Mouse (Mus musculus): Measurements from ENCODE around the gene Hs3st4. TPM values are rescaled to one million over a fixed set of nuclear protein-coding genes. Genes with fewer than 3 reads are reported as not detected.

Gene Hs3st4
- polyA plus RNA-seq (2012) = not detected in 2 replicates

DNA sequence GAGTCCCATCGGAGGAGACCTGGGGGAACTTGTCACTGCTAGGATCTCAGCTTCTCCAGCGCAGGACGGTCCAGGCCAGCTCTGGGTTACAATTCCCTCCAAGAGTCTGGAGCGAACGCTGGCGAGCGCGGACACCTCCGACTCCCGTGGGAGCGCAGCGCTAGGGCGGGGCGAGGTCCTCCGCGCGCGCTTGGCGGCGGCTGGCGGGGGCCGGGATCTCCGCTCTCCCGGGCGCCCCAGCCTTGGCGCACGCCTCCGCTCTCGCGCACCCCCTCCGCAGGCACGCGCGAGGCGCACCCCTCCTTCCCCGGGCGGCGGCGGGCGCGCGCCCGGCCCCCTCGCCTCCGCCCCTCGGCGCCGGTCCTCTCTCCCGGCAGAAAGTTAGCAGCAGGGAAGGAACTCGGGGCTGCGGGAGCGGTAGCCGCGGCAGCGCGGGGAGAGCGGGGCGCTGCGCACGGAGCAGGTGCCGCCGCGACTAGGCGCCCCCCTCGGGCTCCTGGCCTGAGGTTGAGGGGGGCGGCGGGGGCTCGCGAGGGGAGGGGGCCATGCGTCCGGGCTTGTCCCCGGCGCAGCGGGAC, at the start of gene Hs3st4:
Gene Hs3st4, plus strand, starts transcription at position 409 of the 578 bp plus-strand sequence.
- no peak for TF ChIP-seq GATA1 (IDR thresholded peaks at IDR 0.05; ENCODE audit: low read length)

DNA sequence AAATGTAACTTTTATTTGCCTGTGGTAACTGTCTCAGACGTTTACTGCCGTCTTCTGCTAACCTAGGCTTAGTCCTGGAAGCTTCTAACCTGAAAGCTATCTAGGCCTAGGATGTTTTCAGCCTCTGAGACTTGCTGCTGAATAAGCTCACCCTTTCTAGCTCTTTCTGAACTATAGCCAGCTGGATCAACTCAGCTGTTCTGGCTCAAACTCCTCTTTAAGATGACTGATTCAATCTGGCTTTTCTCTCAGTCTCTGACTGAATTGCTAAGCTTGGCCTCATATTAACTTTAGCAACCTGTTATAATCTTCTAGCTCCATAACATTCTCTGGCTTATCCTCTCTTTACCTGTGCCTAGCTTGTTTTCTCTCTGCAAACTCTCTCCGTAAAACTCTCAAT, 35.8 kb upstream of the Hs3st4 start:
- no peak for TF ChIP-seq GATA1 (IDR thresholded peaks at IDR 0.05; ENCODE audit: low read length)

DNA sequence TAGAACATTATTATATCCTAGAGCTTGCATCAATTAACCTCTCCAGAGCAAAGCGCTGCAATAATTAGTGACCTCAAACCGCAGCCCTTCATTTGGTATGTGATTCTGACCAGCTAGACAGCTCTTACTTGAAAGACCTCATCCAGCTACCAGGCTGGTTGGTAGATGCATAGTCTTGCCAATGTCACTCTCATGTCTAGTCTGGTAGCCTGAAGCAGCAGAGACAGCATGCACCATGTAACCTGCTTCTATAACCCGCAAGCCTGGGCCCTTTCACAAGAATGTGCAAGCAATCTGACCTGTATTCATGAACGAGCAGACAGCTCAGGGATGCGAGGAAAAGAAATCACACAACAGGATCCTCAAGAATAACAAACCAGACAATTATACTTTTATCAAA, 19.6 kb upstream of the Hs3st4 start:
- no peak for TF ChIP-seq GATA1 (IDR thresholded peaks at IDR 0.05; ENCODE audit: low read length)

DNA sequence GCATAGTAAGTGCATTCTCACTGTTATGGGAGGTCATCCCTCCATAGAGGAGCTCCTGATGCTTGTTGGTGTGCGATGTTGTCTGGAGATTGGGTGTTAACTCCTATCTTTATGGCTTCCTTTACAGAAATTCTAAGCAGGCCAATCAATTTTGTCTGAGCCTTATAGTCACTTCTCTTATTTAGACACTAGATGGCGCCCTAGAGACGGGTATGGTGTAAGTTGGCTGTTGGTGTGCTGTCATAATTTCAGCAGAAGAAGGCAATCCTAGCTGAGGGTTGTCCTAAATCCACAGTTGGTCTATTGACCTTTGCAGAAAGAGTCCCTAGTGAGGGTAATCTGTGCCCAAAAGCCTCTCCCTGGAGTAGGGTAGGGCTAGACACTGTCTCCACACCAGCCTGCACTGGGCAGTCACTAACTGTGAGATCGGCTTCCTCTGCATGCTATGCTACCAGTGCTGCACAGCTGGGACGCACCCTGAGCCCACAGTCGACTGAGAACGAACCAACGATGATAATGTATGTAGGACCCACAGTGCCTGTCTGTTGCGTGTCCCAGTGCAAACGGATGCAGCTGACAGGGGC, 18.0 kb upstream of the Hs3st4 start:
- no peak for TF ChIP-seq GATA1 (IDR thresholded peaks at IDR 0.05; ENCODE audit: low read length)

DNA sequence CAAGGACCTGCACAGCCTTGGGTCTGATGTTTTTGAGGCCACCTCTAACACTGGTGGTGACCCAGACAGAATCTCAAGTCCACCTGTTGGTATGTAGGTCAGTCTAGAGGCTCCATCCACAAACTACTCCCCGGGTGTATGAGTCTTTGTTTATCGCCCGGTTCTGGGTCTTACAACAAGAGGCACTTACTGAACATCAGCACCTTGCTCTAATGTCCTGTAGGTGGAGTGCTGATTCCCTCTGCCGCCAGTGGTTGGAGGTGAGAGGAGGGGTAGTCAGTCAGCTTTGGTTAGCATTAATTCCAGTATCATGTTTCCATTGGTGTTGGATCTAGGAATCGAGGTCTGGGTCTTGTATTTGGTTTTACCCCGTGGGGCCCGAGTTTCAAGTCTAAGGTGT, 17.2 kb upstream of the Hs3st4 start:
- TF ChIP-seq GATA1 (IDR thresholded peaks at IDR 0.05; ENCODE audit: low read length) = no peak

DNA sequence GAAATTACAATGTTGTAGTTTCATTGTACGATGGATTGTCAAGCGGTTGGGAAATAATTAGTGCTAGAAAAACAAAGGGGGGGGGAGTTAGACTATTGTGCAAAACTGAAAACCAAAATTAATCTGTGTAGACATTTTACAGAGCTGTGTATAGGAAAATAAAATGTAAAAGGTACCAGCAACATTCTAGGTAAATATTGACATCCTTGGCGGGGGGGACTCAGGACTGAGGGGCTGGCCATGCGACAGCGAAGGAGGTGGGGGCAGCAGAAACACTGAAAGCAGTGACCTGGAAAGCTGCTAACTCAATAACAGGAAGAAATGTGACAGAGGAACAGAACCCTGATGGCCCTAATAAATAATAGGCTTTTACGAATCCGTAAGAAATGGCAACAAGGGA, 7.2 kb upstream of the Hs3st4 start:
- TF ChIP-seq GATA1 (IDR thresholded peaks at IDR 0.05; ENCODE audit: low read length) = no peak

DNA sequence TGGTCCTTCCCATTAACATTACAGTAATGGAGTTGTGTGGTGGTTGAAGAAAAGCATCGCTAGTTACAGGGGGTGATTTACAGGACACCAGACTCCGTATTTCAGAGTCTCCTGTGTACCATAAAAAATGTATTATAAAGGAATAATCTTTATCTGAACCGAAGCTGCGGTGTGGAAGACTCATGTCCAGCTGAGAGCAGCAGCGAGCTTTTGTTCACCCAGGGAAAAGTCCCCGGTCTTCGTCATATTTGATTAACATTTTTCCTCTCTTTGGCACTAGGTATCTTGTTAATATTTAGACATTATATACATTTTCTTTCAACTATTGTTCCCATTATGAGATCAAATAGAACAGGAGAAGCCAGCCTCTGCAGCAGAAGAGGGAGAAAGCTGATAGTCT, 1.2 kb upstream of the Hs3st4 start:
- no peak for TF ChIP-seq GATA1 (IDR thresholded peaks at IDR 0.05; ENCODE audit: low read length)

DNA sequence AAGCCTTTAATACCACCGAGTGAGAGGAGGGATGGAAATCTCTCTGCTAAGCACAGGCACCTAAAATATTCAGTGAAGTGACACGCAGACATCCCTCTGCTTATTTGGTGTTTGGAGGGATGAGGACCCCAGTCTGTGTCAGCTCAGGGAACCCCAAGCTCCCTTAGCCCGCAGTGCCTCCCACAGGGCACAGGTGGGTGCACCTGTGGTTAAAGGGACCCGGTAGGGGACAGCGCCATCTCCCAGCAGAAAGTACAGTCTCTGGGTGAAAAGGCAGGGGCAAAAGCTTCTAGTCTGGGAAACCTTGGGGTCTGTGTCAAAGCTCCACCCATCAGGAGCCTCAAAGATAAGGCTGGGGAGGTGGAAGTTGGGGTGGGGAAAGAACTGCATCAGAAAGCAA, 659 bp upstream of the Hs3st4 start:
- TF ChIP-seq GATA1 (IDR thresholded peaks at IDR 0.05; ENCODE audit: low read length) = no peak

DNA sequence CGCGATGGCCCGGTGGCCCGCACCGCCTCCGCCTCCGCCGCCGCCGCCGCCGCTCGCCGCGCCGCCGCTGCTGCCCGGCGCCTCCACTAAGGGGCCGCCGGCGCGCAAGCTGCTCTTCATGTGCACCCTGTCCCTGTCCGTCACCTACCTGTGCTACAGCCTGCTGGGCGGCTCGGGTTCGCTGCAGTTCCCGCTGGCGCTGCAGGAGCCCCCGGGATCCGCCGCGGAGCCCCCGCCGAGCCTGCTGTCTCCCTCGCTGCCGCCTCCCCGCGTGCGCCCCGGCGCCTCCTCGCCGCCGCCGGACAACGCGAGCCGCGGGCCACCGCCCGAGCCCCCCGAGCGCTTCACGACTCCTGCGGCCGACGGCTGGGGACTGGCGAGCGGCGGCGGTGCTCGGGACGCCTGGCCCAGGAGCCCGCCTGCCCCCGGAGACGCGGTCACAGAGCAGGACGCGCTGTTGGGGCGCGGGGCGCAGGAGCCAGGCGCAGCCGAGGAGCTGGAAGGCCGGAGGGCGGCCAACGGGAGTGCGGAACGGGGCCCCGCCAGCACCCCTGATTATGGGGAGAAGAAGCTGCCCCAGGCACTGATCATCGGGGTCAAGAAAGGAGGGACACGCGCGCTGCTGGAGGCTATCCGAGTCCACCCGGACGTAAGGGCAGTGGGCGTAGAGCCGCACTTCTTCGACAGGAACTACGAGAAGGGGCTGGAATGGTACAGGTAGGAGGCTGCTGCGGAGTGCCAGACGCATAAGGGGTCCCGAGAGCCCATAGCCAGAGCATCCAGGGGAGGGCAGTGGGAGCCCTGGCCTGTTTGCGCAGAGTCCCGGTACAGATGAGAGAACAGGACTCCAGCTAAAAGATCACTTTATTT, 743 bp downstream of the Hs3st4 start:
- TF ChIP-seq GATA1 (IDR thresholded peaks at IDR 0.05; ENCODE audit: low read length) = no peak

DNA sequence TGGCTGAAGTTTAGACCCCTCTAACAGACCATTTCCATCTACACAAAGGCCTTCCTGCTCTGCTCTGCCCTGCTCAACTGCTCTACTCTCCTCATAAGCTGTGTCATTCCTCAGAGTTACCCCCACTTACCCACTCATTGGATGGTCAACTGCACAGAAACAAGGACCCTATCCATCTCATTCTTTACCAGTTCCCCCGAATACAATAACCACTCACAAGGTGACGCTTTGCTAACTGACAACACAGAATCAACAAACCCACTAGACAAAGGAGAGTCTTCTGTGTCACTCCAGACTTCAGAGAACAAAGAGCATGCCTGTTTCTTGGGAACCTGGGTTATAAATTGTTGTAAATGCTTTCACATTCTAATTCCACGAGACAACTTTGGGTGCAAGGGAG, 9.5 kb downstream of the Hs3st4 start:
- no peak for TF ChIP-seq GATA1 (IDR thresholded peaks at IDR 0.05; ENCODE audit: low read length)

DNA sequence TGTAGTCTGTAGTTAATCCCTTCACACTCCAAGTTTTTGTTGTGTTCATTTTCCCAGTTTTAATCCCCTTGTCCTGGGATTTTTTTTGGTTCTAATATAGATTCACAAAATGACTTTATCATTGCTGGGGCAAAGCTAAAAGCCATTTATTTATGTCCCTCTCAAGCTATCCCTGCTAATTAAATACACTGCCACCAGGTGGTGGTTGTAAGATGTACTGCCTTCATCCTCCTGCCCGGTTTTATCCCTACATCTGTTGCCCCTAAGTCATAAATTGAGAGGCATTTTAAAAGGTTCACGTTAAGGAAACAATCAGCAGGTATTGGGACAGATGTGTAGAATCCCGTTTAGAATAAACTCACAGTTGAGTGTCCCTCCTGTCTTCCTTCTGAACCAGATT, 14.6 kb downstream of the Hs3st4 start:
- no peak for TF ChIP-seq GATA1 (IDR thresholded peaks at IDR 0.05; ENCODE audit: low read length)

DNA sequence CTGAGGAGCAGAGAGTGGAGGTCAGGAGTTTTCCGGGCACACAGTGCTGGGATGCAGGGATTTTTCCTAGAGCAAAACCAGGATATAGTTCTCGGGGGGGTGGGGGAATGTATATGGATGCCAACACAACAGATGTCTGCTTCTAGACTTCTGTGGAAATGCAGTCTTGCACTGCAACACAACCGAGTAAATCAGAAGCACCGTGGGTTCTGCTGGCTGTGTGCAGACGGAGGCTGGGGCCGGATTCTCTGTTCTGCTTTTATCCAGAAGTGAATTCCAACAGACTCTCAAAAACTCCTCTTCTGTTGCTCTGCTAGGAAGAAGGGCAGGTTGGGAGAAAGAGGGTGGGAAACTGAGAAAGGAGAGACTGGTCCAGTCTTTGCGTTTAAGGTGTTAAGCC, 15.9 kb downstream of the Hs3st4 start:
- no peak for TF ChIP-seq GATA1 (IDR thresholded peaks at IDR 0.05; ENCODE audit: low read length)

DNA sequence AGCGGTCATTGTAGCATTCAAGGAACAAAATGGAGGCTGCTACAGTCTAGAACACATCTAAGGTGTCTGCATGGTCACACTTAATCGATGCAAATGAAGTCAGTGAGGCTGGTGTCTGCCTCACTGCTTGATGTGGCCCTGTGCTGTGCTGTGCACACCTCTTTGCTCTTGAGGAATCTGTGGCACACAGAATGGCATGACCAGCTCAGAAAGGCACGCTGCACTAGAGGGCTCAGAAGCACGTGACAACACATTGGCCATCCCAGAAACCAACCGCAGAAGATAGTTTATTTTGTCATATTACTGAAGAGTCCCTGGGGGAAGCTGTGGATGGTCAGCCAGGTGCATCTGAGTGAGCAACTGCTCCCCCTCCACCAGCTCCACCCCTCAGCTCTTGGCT, 44.2 kb downstream of the Hs3st4 start:
- TF ChIP-seq GATA1 (IDR thresholded peaks at IDR 0.05; ENCODE audit: low read length) = no peak

DNA sequence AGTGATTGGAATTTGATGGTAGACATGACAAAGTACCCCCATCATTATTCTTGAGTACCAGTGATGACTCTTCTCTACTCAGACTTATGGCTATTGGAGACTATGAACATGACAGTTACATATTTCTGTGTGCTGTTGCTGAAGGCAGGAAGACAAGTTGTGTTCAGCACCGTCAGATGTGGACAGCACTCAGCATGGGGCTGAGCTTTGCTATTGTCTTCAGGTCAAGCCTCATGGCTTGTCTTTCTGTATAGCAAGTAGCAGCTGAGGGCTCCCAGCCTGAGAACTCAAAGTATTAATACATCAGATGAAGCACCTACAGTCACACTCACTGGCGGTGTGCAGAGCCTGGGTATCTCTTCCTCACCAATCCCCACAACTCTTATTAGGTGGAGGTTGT, 49.6 kb downstream of the Hs3st4 start:
- TF ChIP-seq GATA1 (IDR thresholded peaks at IDR 0.05; ENCODE audit: low read length) = no peak

DNA sequence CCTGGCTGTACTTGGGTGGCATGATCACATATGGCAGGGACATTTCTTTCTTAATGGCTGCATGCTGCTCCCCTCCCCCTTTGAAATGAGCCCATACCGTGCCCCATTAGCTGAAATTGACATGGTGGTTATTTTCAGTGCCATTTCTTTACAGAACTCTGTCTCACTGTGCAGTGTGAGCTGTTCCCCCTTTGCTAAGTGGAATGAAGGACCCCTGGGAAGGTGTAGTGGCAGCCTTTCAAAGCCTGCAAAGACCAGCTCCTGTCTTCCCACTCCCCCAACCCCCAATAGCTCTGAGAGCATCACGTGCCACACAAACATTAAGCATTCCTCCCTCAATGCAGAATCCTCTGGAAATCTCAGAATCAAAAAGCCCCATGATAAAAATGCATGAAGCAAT, 50.7 kb downstream of the Hs3st4 start:
- TF ChIP-seq GATA1 (IDR thresholded peaks at IDR 0.05; ENCODE audit: low read length) = no peak

DNA sequence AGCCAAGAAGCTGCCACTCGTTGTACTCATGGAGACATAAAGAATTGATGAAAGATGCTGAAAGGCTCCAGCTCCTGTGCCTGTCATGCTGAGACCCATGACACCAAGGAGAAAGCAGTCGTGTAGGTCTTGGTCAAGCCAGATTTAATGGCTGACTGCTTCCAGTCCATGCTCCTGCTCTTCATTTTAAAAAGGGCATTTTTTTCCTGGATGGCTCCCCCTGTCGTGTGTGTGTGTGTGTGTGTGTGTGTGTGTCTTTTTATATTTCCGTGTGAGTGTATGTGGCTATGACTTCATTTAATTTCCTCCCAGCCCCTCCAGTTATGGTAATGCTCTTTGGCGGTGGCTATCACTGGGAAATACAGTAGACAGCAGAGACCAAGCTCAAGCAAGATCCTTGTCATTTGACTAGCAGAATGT, 54.6 kb downstream of the Hs3st4 start:
- TF ChIP-seq GATA1 (IDR thresholded peaks at IDR 0.05; ENCODE audit: low read length) = no peak

DNA sequence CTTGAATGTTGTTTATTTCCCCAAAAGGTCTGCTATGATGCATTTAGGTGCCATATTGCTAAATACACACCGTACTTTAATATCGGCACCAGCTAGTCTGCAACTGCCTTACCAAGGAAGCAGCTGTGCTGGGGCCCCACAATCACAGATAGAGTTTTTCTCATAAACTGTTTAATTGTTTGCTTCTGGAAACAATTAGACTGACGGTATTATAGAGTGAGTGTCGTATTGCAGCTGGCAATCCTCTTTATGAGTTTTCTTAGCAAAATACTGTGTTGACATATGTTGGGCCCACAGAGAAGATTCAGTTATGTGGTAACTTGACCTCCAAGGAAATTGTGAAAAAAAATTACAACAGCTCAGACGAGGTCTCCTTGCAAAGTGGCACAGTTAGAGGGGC, 56.5 kb downstream of the Hs3st4 start:
- no peak for TF ChIP-seq GATA1 (IDR thresholded peaks at IDR 0.05; ENCODE audit: low read length)
